Mouse (Mus musculus) retina, postnatal 1 day (tissue): ENCODE results near the gene Fbxo3.
"Not testable (repeated sequence)": the region's sequence is repeated elsewhere in the genome, so short reads cannot be mapped to it uniquely, and the experiment has no call there.

Experiments used
- DNase-seq: peaks from one replicate; pipeline ENCODE4 v3.0.0-alpha.2; 2012

The Fbxo3 gene

GRCm38 (mm10) chr2:104027458-104028138, at the start of gene Fbxo3:
Fbxo3 (plus strand) TSS chr2:104027721.
- DNase-seq, result peak; percentile 87

GRCm38 (mm10) chr2:103982250-103982649, 45.3 kb upstream of the Fbxo3 start:
- peak; percentile 80 for DNase-seq

- no peak for DNase-seq
Observed at GRCm38 (mm10) chr2:103983146-103983545, 44.4 kb upstream of the Fbxo3 start.

- not testable (repeated sequence) for DNase-seq
Observed at GRCm38 (mm10) chr2:103987595-103987994, 39.9 kb upstream of the Fbxo3 start.

GRCm38 (mm10) chr2:103989724-103990123, 37.8 kb upstream of the Fbxo3 start:
- no peak for DNase-seq

- no peak for DNase-seq
Observed at GRCm38 (mm10) chr2:103991303-103991702, 36.2 kb upstream of the Fbxo3 start.

GRCm38 (mm10) chr2:103992162-103992561, 35.4 kb upstream of the Fbxo3 start:
- no peak for DNase-seq

GRCm38 (mm10) chr2:103992618-103993332, 34.7 kb upstream of the Fbxo3 start:
- no peak for DNase-seq

GRCm38 (mm10) chr2:104001076-104001475, 26.4 kb upstream of the Fbxo3 start:
- peak; percentile 52 for DNase-seq

- no peak for DNase-seq
Observed at GRCm38 (mm10) chr2:104001861-104002260, 25.7 kb upstream of the Fbxo3 start.

- peak; percentile 77 for DNase-seq
Observed at GRCm38 (mm10) chr2:104002711-104003413, 24.7 kb upstream of the Fbxo3 start.

GRCm38 (mm10) chr2:104007793-104008519, 19.6 kb upstream of the Fbxo3 start:
- DNase-seq, result no peak

GRCm38 (mm10) chr2:104008853-104009252, 18.7 kb upstream of the Fbxo3 start:
- DNase-seq, result not testable (repeated sequence)

- no peak for DNase-seq
Observed at GRCm38 (mm10) chr2:104023096-104023495, 4.4 kb upstream of the Fbxo3 start.

- no peak for DNase-seq
Observed at GRCm38 (mm10) chr2:104024656-104025055, 2.9 kb upstream of the Fbxo3 start.

- no peak for DNase-seq
Observed at GRCm38 (mm10) chr2:104028139-104028723, 710 bp downstream of the Fbxo3 start, which contains the start of gene 4931422A03Rik. 4931422A03Rik (minus strand) TSS chr2:104028361.

GRCm38 (mm10) chr2:104029074-104029473, 1.6 kb downstream of the Fbxo3 start:
- DNase-seq, result no peak

- DNase-seq, result no peak
Observed at GRCm38 (mm10) chr2:104030381-104030780, 2.9 kb downstream of the Fbxo3 start.

- no peak for DNase-seq
Observed at GRCm38 (mm10) chr2:104032056-104032455, 4.5 kb downstream of the Fbxo3 start.

GRCm38 (mm10) chr2:104034832-104035472, 7.4 kb downstream of the Fbxo3 start:
- DNase-seq, result peak; percentile 74

- no peak for DNase-seq
Observed at GRCm38 (mm10) chr2:104035595-104035994, 8.1 kb downstream of the Fbxo3 start.

GRCm38 (mm10) chr2:104036316-104036715, 8.8 kb downstream of the Fbxo3 start:
- no peak for DNase-seq
